Mouse (Mus musculus): Measurements from ENCODE around the gene Tssc4. TPM values are rescaled to one million over a fixed set of nuclear protein-coding genes. Genes with fewer than 3 reads are reported as not detected.

Tssc4 gene
- polyA plus RNA-seq, 1 experiment from 2014 or later, result 94.5 TPM

DNA sequence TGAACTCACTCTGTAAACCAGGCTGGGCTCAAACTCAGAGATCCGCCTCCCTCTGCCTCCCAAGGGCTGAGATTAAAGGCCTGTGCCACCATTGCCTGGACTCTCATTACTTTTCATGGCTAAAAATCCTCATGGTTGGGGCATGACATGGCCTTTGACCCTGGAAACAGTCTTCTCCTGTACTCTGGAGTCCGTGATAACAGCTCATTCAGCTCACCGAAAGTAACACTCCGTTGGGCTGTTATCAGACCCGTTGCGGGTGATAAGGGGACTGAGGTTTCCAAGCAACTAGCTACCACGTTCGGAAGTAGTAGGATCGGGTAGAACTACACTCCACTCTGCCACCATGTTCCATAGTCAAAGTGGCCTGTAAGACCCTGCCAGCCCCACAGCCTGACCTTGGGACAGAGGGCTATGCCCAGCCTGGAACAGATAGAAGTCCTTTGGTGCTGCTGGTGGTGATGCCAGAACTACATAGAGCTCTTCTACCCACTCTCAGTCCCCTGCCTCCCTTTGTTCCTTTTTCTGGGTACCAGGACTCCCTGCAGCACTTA, 11.3 kb upstream of the Tssc4 start:
- no peak overlapping the region for H3K9ac ChIP-seq (replicated peaks)
- H3K4me2 ChIP-seq, result 0 out of 2 replicates have a peak overlapping the region, but pooled peaks have one; percentile 3
- WGBS, result 80% methylated on average over 9 of the region's 9 CpGs
- no peaks in the 10 kb centered on the region for H3K9me3 ChIP-seq (replicated peaks)
- H3K4me1 ChIP-seq, result peaks cover 76% of the 10 kb centered on the region
- peaks cover 10% of the 10 kb centered on the region; the same call in 1 of the 2 replicates for H3K36me3 ChIP-seq
- no peak for ATAC-seq (ENCODE audit: low FRiP score)
- no peaks in the 10 kb centered on the region for H3K27me3 ChIP-seq (replicated peaks)
- peak overlapping the region; percentile 54; the same call in 1 of the 2 replicates for H3K27ac ChIP-seq (replicated peaks)
- no peak overlapping the region for H3K4me3 ChIP-seq (replicated peaks)

DNA sequence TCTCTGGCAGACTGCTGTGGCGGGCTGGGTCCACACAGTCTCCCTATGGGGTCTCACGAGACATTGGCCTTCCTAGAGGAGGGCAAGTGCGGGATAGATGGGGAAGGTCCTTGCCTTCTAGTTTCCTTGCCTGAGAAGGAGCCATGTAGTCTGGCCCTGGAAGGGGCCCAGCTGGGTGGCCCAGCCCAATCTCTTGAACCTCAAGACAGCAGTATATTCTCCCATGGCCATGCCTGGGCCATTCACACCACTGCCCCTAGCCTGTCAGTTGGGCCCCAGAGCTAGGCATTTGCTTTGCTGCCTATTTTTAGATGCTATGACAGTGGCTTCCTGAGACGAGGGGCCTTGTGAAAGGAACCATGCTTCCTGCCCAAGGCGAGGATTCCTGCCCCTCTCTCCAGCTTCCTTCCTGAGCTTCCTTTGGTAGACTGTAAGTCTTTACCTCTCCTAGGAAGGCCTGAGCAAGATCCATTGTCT, 10.8 kb upstream of the Tssc4 start:
- Histone ChIP-seq H3K4me3 (replicated peaks) (no peak overlapping the region), H3K9me3 (replicated peaks) (no peaks in the 10 kb centered on the region), H3K9ac (replicated peaks) (no peak overlapping the region), H3K27me3 (replicated peaks) (no peaks in the 10 kb centered on the region), H3K27ac (replicated peaks) (peak overlapping the region; percentile 54), H3K4me2 (0 out of 2 replicates have a peak overlapping the region, but pooled peaks have one; percentile 3), H3K4me1 (peaks cover 76% of the 10 kb centered on the region), H3K36me3 (peaks cover 15% of the 10 kb centered on the region)
- WGBS, result 79% methylated on average over 5 of the region's 5 CpGs
- no peak for ATAC-seq (ENCODE audit: low FRiP score)

DNA sequence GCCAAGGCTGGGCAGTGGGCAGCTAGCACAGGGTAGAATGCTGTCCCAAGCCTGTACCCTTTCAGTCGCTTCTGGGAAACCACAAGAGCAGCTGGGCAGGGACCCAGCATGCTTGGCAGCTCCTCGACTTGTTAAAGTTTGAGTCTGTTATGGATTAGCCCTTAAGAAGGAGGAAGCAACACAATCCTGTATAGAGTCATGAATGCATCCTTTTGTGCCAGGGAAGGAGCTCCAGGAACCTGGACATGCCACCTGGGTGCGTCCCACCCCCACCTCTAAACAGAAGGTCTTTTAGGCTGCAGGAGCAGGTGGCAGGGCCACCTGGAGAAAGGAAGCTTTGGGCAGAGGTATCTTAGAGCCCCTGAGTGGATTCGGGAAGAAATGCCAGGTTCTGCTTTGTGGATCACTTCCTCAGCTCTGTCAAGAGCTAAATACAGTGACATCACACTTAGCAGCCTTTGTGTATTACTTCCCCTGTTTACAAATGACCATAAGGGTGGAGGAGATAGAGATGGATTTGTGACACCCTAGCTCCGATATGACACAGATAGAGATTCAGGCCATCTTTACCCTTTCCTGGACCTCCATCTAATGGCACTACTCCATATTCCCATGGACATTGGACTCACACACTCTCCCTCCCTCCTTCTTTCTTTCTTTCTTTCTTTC, 9.7 kb upstream of the Tssc4 start:
- peaks cover 73% of the 10 kb centered on the region for H3K4me1 ChIP-seq
- ATAC-seq (ENCODE audit: low FRiP score), result no peak
- 75% methylated on average over 5 of the region's 5 CpGs for WGBS
- no peak overlapping the region for H3K9ac ChIP-seq (replicated peaks)
- H3K9me3 ChIP-seq (replicated peaks), result no peaks in the 10 kb centered on the region
- peak overlapping the region; percentile 54 for H3K27ac ChIP-seq (replicated peaks)
- no peaks in the 10 kb centered on the region for H3K27me3 ChIP-seq (replicated peaks)
- H3K36me3 ChIP-seq, result peaks cover 25% of the 10 kb centered on the region
- peak overlapping the region; percentile 1; the same call in 1 of the 2 replicates for H3K4me2 ChIP-seq
- H3K4me3 ChIP-seq (replicated peaks), result no peak overlapping the region

DNA sequence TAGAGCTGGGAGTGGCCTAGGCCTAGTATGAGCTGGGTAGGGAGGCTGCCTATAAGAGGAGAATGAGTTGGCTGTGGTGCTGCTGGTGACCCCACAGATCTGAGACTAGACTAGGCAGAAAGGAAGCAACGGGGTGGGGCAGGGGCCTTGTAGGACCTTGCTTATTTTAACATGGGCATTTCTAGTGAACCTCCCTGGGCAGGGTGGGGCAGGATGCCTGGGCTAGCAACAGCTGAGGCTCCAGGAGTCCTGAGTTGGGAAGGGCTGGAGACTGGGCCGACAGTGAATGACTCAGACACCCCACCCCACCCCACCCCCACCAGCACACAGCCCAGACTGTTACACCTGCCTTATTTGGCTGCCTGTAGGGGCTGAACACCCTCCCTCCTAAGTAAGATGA, 6.3 kb upstream of the Tssc4 start:
- Histone ChIP-seq H3K4me3 (replicated peaks) (no peak overlapping the region), H3K9me3 (replicated peaks) (no peaks in the 10 kb centered on the region), H3K27me3 (replicated peaks) (no peaks in the 10 kb centered on the region), H3K9ac (replicated peaks) (no peak overlapping the region), H3K4me1 (peaks cover 49% of the 10 kb centered on the region), H3K4me2 (no peak overlapping the region), H3K36me3 (peaks cover 58% of the 10 kb centered on the region), H3K27ac (replicated peaks) (no peak overlapping the region)
- WGBS, result 79% methylated on average over 2 of the region's 2 CpGs
- ATAC-seq (ENCODE audit: low FRiP score), result no peak

DNA sequence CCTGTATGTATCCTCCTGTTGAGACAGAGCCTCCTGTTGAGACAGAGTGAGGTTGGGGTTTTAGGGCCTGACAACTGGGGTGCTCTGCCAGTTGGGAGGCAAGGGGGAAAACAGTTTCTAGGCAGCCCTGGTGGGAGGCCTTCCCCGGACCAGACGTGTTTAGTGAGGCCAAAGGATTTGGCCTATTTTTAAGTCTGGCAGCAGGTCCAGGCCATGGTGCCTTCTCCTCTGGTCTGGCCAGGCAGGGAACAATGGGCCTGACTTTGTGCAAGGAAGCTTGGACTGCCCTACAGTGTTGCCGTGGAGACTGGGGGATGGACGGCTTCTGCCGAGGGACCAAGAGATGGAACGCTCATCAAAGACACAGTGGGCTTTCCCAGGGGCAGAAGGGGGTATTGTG, 4.8 kb upstream of the Tssc4 start:
- H3K27me3 ChIP-seq (replicated peaks), result no peaks in the 10 kb centered on the region
- WGBS, result 29% methylated on average over 6 of the region's 6 CpGs
- H3K27ac ChIP-seq (replicated peaks), result no peak overlapping the region
- H3K9ac ChIP-seq (replicated peaks), result no peak overlapping the region
- ATAC-seq (ENCODE audit: low FRiP score), result no peak
- H3K36me3 ChIP-seq, result peaks cover 59% of the 10 kb centered on the region
- peaks cover 45% of the 10 kb centered on the region for H3K4me1 ChIP-seq
- no peak overlapping the region for H3K4me2 ChIP-seq
- H3K9me3 ChIP-seq (replicated peaks), result no peaks in the 10 kb centered on the region
- H3K4me3 ChIP-seq (replicated peaks), result no peak overlapping the region

DNA sequence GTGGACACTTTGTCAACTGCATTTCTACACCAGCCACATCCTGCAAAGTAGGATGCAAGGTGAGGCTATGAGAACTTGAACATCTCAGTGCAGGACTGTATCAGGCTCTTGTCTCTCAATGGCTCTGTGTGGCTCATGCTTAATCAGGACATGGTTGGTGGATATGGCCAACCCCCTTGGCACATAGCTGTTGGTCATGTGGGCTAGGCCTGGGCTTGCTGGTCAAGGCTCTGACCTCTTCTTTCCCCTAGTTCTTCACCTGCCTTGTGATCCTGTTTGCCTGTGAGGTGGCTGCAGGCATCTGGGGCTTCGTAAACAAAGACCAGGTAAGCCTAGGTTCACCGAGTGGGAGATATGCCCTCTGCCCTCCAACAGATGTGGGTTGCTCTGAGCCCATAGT, 3.4 kb upstream of the Tssc4 start:
- 100% methylated on average over 2 of the region's 2 CpGs for WGBS
- no peak for ATAC-seq (ENCODE audit: low FRiP score)
- H3K27ac ChIP-seq (replicated peaks), result no peak overlapping the region
- H3K36me3 ChIP-seq, result peaks cover 58% of the 10 kb centered on the region
- no peak overlapping the region for H3K4me3 ChIP-seq (replicated peaks)
- no peak overlapping the region for H3K9ac ChIP-seq (replicated peaks)
- H3K4me2 ChIP-seq, result no peak overlapping the region
- no peaks in the 10 kb centered on the region for H3K27me3 ChIP-seq (replicated peaks)
- no peaks in the 10 kb centered on the region for H3K9me3 ChIP-seq (replicated peaks)
- H3K4me1 ChIP-seq, result peaks cover 44% of the 10 kb centered on the region

DNA sequence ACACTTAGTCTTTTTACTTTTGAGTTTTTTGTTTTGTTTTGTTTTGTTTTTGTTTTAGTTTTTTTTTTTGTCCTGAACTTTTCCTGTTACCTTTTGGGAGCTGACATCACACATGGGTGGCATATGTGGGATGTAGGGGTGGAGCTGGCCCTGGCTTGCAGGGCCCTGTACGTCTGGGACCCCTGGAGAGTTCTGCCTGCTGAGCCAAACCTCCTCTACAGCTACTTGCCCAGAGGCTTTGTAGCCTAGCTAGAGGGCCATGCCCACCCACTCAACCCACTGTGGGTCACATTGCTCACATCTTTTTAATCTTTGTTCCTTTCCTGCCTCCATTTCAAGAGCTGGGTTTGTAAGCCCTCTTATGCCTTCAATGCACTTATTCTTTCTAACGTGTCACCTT, 1.6 kb upstream of the Tssc4 start:
- no peak overlapping the region for H3K9ac ChIP-seq (replicated peaks)
- no peaks in the 10 kb centered on the region for H3K9me3 ChIP-seq (replicated peaks)
- no peak for ATAC-seq (ENCODE audit: low FRiP score)
- H3K27me3 ChIP-seq (replicated peaks), result no peaks in the 10 kb centered on the region
- no peak overlapping the region for H3K4me3 ChIP-seq (replicated peaks)
- H3K4me2 ChIP-seq, result peak overlapping the region; percentile 66; the same call in 1 of the 2 replicates
- H3K36me3 ChIP-seq, result peaks cover 52% of the 10 kb centered on the region
- H3K27ac ChIP-seq (replicated peaks), result peak overlapping the region; percentile 93
- peaks cover 48% of the 10 kb centered on the region for H3K4me1 ChIP-seq
- WGBS, result 53% methylated on average over 2 of the region's 2 CpGs

DNA sequence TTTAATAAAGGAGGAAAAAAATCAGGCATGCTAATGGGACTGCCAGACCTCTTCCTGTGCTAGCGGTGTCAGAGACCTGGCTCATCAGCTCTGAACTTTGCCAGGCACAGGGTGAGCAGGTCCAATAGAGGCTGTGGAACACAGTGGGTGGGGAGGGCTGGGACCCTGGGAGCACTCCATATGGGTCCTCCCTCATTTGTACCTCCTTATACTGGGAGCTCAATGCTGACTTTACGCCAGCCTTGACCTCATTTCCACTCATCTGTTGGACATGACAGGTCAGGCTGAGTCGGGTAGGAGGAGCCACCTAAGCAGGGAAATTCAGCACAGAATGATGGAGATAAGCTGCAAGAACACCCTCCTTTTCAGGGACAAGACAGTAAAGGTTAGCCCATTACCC, 1.2 kb upstream of the Tssc4 start:
- H3K4me1 ChIP-seq, result peaks cover 48% of the 10 kb centered on the region
- peak overlapping the region; percentile 93 for H3K27ac ChIP-seq (replicated peaks)
- WGBS, result 52% methylated on average over 3 of the region's 3 CpGs
- peak overlapping the region; percentile 83 for H3K4me3 ChIP-seq (replicated peaks)
- peak overlapping the region; percentile 66 for H3K4me2 ChIP-seq
- no peaks in the 10 kb centered on the region for H3K9me3 ChIP-seq (replicated peaks)
- peak overlapping the region; percentile 52; the same call in 1 of the 2 replicates for H3K9ac ChIP-seq (replicated peaks)
- peaks cover 47% of the 10 kb centered on the region for H3K36me3 ChIP-seq
- no peak for ATAC-seq (ENCODE audit: low FRiP score)
- H3K27me3 ChIP-seq (replicated peaks), result no peaks in the 10 kb centered on the region

DNA sequence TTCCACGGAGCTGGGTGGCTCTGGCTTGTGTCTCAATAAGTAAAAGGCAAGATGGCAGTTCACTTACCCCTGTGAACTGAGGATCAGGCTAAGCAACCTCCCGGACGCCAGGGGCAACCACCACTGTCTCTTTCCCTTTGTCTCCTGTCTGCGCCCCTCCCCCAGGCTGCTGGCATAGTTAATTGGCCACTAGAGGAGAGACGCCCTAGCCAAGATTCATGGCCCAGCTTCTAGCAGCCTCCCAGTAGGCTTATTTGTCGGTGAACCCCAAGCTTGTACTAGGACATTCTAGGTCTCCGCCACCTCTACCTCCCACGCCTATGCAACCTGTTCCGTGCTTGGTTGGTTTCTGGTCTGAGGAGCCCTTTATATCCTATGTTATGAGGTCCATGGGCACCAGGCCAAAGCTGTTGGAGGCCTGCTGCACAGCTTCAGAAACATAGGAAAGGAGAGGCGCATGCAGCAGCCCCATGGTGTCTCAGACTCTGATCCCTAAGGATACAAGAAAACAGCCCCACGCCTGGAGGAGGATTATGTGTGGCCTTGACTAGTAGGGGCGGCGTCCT, 650 bp upstream of the Tssc4 start:
- Histone ChIP-seq H3K9ac (replicated peaks) (peak overlapping the region; percentile 52), H3K9me3 (replicated peaks) (no peaks in the 10 kb centered on the region), H3K4me2 (peak overlapping the region; percentile 66), H3K27ac (replicated peaks) (peak overlapping the region; percentile 93), H3K4me1 (peaks cover 46% of the 10 kb centered on the region), H3K36me3 (peaks cover 42% of the 10 kb centered on the region), H3K4me3 (replicated peaks) (peak overlapping the region; percentile 83), H3K27me3 (replicated peaks) (no peaks in the 10 kb centered on the region)
- ATAC-seq (ENCODE audit: low FRiP score), result peak; percentile 18
- 24% methylated on average over 13 of the region's 13 CpGs for WGBS

DNA sequence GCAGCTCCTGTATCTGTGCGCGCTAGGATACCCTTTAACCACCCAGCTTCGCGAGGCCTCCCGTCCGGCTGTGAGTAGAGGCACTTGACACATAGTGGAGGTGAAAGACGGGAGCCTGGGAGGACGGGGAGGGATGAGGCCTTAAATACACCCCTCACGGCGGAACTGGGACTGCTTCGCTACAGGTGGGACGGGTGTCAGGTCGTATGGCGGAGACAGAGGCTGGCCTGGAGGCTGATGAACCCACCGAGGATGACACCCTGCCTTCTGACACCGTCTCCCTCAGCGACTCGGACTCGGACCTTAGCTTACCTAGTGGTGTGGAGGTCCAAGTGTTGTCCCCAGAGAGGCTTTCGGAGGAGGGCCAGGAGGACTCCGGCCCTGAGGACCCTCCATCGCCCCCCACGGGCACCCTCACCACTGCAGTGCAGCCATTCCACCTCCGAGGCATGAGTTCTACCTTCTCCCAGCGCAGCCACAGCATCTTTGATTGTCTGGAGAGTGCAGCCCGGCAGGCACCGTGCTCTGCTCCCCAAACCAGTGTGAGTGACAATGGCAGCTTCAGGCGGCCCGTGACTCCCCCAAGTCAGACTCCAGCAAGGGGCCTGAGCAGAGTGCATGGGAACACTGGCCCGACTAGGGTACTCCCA, 827 bp downstream of the Tssc4 start:
- H3K27me3 ChIP-seq (replicated peaks), result no peaks in the 10 kb centered on the region
- WGBS, result 14% methylated on average over 30 of the region's 30 CpGs
- no peaks in the 10 kb centered on the region for H3K9me3 ChIP-seq (replicated peaks)
- peak overlapping the region; percentile 83 for H3K4me3 ChIP-seq (replicated peaks)
- H3K36me3 ChIP-seq, result peaks cover 29% of the 10 kb centered on the region
- H3K9ac ChIP-seq (replicated peaks), result peak overlapping the region; percentile 86
- peak overlapping the region; percentile 100 for H3K4me2 ChIP-seq
- H3K4me1 ChIP-seq, result peaks cover 39% of the 10 kb centered on the region
- ATAC-seq (ENCODE audit: low FRiP score), result no peak; the same call in 1 of the 2 replicates
- H3K27ac ChIP-seq (replicated peaks), result peak overlapping the region; percentile 90

DNA sequence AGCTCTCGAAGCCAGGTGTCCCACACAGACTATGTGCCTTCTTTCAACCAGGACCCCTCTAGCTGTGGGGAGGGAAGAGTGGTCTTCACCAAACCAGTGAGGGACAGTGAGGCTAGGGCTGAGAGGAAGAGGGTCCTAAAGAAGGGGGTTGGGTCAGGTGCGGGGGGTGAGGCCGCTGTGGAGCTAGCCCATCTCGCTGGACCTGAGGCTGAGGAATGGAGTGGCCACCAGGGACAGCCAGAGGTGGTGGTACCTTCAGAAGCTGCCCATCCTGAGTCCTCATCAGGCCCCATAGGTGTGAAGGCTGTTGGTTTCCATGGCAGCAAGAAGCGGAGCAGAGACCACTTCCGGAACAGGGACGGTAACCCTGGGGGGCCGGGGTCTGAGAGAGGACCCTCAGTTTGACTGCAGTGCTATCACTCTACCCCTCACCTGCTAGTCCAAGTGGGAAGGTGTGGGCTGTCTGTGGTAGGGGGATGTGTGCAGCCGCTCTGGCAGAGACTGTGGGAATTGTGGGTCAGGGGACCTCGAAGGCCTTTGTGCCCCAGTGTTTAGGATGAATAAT, 1.5 kb downstream of the Tssc4 start:
- peak overlapping the region; percentile 86 for H3K9ac ChIP-seq (replicated peaks)
- H3K27ac ChIP-seq (replicated peaks), result no peak overlapping the region
- peaks cover 22% of the 10 kb centered on the region for H3K36me3 ChIP-seq
- no peaks in the 10 kb centered on the region for H3K9me3 ChIP-seq (replicated peaks)
- 90% methylated on average over 10 of the region's 10 CpGs for WGBS
- no peak for ATAC-seq (ENCODE audit: low FRiP score)
- H3K27me3 ChIP-seq (replicated peaks), result no peaks in the 10 kb centered on the region
- H3K4me1 ChIP-seq, result peaks cover 39% of the 10 kb centered on the region
- peak overlapping the region; percentile 100 for H3K4me2 ChIP-seq
- peak overlapping the region; percentile 83 for H3K4me3 ChIP-seq (replicated peaks)
